Mouse (Mus musculus): ENCODE results near the gene 4930442H23Rik.

DNA sequence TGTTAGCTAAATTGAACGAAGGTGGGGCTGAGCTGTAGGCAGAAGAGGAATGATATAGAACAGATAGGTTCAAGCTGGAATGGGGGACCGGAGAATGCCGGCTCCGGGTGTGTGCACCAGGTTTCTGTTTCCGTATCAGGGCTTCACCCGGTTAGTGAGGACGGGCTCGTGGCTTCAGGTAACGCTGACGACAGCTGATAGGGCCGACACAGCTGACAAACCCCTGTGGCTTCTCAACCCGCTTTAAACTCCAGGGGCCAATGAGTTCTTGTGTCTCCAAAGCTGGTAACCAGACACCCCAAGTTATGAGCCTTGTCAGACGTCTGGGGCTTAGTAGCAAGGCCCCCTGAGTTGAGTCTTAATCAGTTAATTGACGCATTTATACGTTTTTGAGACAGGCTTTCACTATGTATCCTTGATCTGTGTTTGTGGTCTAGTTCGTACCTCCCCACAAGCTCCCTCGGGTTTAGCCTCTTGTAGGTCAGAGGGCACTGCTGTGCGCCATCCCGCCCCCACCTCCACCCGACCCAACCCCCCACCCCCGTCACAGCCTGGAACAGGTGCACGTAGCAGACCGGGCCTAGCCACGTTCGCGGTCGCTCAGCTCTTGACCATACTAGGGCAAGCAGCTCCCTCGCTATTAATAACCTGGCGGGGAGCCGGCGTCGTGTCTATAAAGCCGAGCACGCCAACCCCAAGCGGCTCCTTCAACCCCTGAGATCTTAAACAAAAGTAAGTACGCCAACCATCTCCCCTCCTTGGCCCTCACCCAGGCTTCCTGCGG is 10.5 kb upstream of the 4930442H23Rik start:
- TF ChIP-seq CTCF (IDR thresholded peaks at IDR 0.05; ENCODE audit: extremely low read depth, insufficient read length, insufficient replicate concordance, low read depth, low read length) (no peak), POLR2A (IDR thresholded peaks at IDR 0.05; ENCODE audit: low read depth, low read length) (peak; percentile 46; the same call in 1 of the 2 replicates)
